Mouse (Mus musculus) cerebellum, postnatal 10 days (tissue): ENCODE data around the gene Dlgap1.

Source experiments
- DNase-seq, 2 experiments: peaks; one replicate each; pipeline ENCODE4 v3.0.0; 2021; ENCODE audit warnings: mixed read lengths in 2 of 2

Dlgap1 gene

DNA sequence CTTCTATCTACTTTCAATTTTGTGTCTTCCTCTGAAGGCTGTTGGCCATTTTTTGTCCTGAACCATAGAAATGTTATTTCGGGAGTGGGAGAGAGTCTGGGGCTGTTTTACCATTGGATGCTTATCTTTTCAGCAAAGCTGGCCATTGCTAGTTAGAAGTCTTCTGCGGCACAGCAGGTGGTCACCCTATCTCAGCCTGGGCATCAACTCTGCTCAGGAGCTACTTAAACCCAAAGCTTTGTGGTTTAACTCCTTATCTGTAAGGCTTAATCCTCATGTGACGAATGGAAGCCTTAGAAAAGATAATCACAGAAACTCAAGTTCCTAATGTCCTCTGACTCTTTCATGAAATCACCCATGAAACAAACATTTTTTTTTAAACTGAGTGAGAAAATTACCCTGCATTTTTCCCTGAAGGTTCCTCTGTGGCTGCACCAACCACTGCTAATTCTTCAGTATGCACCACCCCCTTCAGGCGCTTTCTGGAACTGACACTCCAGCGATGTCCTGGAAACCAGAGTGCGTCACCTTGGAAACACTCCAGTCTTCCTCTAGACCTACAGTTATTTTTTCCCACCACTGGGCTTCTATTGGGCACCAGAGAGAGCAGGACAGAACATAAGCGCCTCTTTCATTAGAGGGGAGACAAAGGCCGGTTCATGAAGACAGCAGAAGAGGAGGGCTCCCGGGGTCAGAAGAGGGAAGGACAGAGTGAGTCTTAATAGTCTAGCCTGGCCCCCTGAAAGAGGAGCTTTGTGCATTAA lies 664.5 kb downstream of the Dlgap1 start:
- DNase-seq: peak; percentile 95 to 98

DNA sequence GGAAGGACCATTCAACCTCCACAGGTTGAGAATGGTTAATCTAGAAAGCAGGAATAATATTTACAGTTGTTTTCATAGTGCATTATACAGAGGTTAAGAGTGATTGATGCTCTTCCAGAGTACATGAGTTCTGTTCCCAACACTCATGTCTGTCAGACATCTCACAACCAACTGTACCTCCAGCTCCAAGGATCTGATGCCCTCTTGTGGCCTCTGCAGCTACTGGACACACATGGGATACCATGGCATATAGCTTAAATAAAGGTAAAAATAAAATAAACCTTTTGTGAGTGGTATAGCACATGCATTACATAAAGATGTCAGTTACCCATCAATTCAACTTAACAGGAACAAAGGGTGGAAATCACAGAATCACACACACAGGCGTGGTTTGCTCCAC lies 674.3 kb downstream of the Dlgap1 start:
- DNase-seq: no peak

DNA sequence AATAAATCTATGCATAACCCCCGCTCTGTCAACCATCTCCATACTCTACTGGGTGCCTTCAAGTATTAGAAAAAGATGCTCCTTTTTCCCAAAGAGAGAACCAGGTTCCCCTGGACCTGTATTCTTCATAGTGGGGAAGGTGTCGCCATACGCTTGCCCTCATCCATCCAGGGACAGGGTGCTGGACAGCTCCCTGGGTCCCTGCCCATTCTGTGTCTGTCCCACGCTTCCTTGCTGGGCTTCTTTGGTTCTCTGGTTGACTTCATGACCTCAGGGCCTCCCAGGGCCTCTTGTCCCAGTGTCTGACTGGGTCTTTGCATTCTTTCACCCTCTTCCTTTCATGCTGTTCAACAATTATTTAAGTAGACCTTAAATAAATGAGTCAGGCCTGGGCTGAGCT lies 677.8 kb downstream of the Dlgap1 start:
- no peak for DNase-seq

DNA sequence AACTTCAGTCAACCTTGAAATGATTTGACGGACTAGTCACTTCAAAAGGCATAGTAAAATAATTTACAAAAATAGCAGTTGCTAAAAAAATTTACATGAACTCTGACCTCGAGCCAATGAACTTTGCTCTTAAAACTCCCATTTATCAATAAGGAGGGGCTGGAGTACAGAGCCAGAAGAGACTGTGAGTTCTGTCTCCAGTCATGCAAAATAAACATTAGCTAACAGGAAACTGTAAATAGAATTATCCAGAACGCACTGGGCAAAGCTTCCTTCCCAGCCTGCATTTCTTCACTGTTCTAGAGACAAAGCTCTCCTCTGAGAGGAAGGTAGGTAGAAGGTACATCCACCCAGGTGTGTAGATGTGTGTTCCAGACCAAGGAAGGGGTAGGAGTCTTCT lies 692.5 kb downstream of the Dlgap1 start:
- DNase-seq: no peak

DNA sequence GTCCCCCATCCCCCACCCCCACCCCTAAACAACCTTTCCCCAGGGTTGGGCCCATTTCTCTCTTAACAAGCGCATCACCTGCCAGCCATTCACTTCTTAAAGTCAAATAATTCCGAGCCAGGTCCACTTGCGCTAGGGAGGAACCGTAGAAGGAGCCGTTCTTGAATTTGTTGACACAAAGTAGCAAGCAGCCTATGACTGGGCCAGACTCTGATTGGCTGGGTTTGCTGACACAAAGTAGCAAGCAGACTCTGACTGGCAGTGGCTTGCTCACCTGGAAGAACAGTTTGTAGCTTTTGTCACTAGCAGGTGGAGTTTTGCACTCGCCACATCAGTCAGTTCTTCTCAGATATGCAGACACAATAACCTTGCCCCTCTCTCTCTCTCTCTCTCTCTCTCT lies 695.1 kb downstream of the Dlgap1 start:
- DNase-seq: no peak

DNA sequence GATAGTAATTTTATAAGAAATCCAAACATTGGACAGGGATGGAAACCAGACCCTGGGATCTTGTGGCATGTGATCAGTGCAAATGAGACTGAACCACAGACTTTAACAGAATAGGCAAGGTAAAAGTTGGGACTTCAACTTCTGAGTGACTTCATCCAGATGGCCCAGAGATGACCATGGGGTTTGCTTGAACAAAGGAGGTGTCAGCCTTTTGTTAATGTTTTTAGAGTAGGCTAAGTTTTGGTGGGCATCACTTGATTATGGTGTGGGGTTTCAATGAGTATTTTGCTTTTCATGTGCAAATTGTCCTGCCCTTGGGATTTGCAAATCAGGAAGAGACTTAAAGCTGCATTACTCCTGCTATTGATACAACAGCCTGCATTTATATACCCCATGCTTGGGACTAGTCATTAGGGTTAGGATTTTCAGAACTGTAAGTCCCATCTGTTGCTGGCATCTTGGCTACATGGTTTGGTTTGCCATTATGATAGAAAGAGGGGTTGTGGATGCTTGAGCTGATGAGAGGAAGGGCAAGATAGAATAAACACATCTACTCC lies 695.7 kb downstream of the Dlgap1 start:
- no peak for DNase-seq

DNA sequence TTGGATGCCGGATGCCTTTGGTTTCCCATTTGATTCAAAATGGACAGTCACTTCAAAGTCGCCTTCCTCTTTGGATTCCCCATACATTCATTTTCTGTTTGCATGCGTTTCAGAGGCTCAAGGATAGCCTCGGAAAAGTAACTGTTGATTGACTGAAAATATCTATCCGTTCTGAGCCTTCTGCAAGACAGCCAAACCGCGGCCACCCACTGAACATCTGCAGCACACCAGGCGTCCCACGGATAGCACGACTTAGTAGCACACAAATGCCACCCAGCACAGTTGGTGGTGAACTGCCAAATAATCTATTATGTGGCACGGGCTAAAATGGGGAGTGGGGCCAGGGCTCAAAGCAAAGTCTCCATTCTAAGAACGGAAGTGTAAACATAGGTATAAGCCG lies 705.1 kb downstream of the Dlgap1 start:
- DNase-seq: no peak

DNA sequence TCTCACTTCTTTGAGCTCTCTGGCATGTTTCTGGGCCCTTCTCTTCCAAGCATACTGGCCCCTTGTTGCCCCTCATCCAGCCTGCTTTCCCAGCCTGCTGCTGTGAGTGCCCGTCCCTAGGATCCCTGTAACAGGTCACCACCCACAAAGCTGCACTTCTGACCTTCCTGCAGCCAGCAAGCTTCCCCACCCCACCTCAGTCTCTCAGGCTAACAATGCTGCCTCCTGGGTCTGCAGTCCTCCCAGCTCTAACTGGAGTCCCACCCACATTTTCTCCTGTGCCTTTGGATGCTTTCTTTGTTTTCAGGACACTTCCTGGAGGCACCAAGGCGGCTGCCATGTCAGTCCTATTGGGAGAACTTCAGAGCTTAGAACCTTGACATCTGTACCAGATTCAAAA lies 707.6 kb downstream of the Dlgap1 start:
- no peak for DNase-seq

DNA sequence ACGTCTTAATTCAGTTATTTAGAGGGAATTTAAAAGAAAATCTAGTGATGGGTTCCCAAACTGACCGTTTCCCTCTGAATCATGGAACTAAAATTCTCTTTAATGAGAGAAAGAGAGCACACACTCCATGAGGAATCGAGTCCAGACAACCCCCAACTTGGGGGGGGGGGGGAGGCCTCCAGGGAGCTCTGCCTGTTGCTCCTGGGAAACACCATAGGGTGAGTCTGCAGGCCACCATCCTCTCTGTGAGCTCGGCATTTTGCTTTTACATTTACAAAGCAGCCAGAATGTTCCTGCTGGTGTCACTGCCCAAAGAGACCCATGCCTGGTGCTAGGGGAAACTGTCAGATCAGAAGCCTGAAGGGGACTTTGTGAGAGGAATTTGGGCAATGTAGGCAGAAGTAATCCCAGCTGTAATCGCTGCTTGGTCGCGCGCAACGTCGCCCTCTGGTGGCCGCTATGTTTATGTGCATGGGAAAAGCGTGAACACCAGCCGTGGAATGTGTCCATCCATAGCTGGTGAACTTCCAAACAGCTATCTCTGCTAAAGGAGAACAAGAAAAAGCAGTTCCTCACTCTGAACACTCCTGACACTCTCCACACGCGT lies 714.8 kb downstream of the Dlgap1 start:
- peak; percentile 89 to 91 for DNase-seq

DNA sequence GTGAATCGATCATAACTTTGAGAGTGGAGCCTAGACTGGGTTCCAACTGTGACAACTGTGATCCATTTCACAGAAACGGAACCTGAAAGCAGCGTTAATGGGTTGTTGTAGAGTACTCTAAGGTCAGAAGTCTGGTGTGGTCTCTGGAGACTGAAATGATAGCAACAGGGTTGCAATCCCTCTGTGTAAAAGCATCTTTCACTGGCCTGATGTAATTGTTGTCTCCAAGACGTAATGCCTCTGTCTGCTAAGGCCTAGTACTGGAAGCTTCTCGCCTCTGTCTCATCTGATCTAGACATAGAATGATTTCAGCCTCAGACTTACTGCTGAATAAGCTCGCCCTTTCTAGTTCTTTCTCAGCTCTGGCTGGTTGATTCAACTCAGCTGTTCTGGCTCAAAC lies 721.3 kb downstream of the Dlgap1 start:
- DNase-seq: no peak

DNA sequence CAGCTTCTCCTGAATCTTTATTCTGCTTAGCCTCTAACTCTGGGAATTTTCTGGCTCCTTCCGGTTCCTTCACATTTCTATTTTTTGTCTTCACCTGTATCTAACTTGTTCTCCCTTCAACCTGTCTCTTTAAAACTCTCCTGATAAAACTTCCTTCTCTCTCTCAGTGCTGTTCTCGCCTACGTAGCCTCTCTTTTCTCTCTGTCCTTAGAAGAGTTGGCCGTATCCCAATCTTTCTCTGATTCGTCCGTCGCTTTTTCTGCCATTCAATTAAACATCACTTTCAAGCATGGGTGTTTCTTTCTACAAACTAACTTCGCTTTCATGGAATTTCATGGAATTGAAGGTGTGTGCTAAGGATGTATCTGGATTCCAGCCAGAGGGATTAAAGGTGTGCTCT lies 721.7 kb downstream of the Dlgap1 start:
- no peak for DNase-seq

DNA sequence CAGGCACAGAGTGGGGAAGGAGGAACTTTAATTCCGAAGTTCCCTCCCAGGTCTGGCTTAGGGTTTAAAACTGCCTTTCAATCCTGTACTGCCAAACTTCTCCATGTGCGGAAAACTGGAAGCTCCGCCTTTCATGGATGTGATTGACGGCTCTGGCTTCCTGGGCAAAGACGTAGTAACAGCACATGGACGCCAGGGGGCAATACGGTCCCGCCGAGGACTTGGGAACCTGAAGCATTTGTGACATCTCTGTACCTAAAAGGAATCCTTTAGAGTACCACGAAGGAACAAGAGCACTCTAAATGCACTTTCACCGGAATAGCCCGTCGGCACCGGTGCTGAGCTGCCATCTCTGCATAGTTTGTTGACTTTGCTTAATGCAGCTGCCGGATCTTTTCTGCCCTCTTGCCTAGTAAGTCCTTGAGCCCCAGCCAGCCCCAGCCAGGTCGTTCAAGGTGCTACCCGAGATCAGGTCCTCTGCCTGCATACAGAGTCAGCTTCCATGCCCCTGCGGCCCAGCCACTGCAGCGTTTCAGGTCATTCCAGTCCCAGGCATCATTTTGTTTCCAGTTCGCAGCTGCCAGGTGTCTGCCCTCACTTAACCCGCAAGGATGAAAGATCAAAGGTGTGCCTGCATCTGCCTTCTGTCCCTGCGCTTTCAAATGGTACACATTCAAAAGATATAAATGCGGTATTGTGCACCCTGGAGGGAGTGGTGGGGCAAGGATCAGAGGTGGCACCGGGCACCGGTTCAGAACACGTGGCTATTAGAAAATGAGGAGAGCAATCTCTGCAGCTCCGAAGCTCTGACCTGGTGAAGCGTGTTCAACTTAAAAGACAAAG lies 738.3 kb downstream of the Dlgap1 start:
- peak; percentile 87 to 90 for DNase-seq

DNA sequence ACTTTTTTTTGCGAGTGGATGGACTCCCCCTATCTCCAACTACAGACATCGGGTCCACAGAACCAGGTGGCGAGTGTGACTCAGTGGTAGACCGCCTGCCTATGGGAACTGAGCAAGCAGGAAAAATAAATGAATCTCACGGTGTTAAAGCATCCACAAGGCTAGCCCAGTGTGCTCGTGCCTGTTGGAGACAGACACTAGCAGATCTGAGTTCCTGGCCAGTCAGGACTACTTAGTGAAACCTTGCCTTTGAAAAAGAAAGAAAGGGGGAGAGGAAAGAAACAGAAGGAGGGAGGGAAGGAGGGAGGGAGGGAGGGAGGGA lies 738.9 kb downstream of the Dlgap1 start:
- DNase-seq: no peak

DNA sequence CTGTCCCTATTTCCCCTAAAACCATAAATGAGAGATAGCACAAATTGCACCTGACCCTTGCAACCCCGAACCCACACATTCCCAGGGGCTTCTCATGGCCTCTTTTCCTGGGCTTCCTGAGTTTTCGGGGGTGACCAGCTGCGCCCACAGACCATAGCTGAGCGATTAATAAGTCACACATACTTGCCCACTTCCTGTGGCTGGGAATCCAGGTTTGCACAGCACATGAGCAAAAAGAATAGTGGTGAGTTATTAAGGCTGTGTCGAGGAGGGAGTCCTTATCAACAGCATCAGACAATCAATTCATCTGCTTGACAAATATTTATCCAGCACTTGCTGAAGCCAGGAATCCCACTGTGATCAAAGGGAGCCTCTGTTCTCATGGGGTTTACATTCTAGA lies 740.7 kb downstream of the Dlgap1 start:
- no peak for DNase-seq

DNA sequence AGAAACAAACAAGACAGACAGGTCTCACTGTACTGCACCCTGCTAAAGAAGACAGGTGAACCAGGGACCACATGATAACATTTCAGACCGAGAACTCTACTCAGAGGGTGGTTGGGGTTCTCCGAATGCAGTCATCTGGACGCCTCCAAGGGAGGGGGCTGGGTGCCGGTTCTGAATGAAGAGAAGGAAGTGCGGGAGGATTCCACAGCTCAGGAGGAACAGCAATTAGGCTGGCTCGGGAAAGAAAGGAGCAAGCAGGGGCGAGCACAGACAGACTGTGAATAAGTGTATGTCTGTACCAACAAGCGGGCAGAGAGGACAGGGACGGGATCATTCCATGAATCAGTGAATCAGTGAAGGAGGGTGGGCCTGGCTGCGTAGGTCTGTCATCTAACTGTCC lies 744.6 kb downstream of the Dlgap1 start:
- DNase-seq: no peak

DNA sequence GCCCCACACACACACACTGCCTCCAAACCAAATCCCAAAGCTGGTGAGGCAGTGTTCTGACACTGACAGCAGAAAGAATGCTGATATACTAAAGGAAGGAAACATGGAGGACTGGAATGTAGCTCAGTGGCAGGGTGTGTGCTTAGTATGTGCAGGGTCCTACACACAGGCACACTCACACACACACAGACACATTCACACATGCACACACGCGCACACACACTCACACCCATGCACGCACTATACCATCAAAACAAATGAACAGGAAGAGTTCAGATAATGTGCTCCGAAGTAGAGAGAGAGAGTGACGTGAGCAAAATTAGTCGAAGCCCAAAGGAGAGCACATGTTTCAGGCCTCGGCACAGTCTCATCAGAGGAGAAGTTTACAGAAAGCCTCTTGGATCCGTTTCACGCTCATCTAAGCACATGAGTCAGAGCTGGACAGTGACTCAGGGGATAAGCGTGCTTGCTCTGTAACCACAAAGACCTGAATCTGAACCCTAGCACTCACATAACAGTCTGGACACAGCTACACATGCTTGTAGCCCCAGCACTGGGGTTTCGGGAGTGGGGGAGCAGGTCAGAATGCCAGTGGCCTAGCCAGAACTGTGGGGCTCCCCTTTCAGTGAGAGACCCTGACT lies 750.9 kb downstream of the Dlgap1 start:
- no peak for DNase-seq

DNA sequence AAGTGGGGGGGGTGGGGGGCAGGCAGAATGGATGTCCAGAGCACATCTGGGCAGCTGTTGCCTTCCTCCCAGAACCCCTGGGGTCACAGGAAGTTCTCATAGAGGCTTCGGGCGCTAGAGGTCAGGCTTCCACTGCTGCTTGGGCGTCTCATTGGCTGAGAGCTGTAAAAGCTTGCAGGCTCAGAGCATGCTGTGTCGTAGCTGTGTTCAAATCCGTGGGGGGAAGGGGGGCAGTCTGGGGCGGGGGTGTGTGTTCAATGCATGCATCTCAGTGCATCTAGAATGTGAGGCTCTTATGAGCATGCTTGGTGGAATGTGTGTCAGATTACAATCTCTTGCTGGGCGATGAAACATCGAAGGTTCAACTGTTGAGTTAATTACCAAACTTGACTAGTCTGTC lies 751.9 kb downstream of the Dlgap1 start:
- no peak for DNase-seq

DNA sequence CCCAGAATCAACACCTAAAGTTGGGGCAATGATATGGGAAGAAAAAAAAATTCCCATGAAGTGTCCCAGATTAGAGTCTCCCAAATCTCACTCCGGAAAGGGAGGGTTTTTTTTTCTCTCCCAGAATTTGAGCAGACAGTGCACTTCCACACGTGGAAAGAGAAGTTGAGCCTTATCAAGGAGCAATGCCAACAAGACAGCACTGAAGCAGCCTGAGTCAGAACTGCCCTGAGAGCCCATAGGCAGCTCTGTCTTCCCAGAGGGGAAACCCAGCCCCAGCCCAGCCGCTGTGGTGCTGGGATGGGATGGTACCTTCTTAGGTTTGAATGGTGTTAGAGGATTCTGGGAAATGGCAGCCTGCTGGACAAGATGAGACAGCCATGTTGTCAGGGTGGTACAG lies 753.3 kb downstream of the Dlgap1 start:
- DNase-seq: no peak

DNA sequence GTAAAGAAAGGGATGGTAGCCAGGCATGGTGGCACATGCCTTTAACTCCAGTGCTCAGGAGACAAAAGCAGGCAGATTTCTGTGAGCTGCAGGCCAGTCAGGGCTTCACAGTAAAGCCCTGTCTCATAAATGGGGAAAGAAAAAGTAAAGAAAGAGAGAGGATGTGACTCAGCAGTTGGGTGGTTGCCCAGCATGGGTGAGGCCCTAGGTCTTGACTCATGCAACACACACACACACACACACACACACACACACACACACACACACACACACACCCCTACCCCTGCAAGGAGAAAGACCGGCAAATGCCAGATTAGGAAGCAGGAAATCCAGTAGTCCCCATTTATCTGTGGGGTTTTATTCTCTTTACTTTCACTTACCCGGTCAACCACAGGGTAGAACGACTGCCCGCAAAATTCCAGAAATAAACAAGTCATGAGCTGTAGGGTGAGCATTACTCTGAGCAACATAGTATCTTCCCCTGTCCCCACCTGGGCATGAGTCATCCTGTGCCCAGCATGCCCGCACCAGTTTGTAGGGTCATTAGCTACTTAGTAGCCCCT lies 759.9 kb downstream of the Dlgap1 start:
- DNase-seq: peak in 1 of 2 experiments; percentile 28

DNA sequence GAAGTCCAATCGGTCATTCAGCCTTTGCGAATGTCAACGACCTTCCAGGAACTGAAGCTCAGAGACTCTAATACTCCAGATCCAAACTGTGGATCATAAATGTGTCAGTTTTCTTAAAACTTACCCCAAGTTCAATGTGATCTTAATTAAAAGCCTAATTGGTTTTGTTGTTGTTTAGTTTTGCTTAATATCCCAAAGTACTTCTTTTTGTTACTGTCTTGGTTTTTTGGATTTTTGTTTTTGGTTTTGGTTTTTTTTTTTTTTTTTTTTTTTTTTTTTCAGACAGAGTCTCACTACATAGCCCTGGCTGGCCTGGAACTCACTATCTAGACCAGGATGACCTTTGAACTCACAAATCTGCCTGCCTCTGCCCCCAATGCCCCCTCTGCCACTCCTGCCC lies 765.9 kb downstream of the Dlgap1 start:
- no peak for DNase-seq

DNA sequence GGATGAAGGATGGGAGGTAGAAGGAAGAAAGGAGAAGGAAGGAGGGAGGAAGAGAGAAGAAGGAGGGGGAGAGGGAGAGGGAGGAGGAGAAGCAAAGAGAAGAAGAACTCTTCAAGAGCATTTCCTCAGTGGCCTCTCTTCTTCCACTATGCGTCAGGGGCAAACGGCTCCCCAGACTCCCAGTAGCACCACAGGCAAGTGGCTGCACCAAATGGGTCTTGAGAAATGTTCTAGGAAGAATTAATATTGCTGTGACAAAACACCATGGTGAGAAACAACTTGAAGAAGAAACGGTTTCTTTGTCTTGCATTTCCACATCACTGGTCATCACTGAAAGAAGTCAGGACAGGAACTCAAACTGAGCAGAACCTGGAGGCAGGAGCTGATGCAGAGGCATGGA lies 766.5 kb downstream of the Dlgap1 start:
- DNase-seq: no peak

DNA sequence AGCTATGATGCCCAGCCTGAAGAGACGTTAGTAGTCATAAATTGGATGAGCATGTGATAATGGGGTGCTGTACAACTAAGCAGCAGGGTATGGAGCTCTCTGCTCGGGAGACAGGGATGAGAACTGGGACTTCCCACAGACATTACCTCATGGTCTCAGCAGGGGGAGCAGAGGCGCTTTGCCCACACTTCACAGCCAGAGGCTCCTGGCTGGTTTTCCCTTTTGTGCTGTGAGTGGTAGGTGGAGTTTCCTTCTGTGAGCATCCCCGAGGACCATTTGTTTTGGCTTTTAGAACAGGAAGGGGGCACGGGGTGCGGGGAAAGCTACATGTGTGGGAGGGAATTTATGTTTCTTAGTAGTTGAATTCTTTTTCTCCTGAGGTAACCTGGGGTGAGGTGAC lies 768.6 kb downstream of the Dlgap1 start:
- peak; percentile 34 to 52 for DNase-seq
